Mouse (Mus musculus): ENCODE measurements around the gene Ippk. TPM values are rescaled to one million over a fixed set of nuclear protein-coding genes. Genes with fewer than 3 reads are reported as not detected.
A peak's percentile ranks its signal among the peaks of the same experiment; 100 is the strongest.

Gene Ippk
- polyA plus RNA-seq, 1 experiment from 2014 or later: 16.3 TPM

DNA sequence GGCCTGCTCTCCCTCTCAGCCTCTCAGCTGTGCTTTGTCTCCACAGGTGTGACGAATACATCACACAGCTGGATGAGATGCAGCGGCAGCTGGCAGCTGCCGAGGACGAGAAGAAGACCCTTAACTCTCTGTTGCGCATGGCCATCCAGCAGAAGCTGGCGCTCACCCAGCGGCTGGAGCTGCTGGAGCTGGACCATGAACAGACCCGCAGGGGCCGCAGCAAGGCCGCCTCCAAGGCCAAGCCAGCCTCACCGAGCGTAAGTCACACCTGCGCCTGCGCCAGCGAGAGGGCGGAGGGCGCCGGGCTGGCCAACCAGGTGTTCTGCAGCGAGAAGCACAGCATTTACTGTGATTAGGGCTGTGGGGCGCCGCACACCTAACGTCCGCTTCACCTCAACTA is 38.1 kb upstream of the Ippk start:
- ATAC-seq (ENCODE audit: insufficient number of reproducible peaks, insufficient read depth, low FRiP score, low read depth): no peak
- no peaks in the 10 kb centered on the region for H3K9me3 ChIP-seq (ENCODE audit: control insufficient read depth, low read depth, low read length)
- no peak overlapping the region for H3K4me2 ChIP-seq (replicated peaks; ENCODE audit: low read depth, low read length)
- no peaks in the 10 kb centered on the region for H3K4me1 ChIP-seq (ENCODE audit: control insufficient read depth, insufficient read depth, low read length)
- peaks cover 75% of the 10 kb centered on the region for H3K36me3 ChIP-seq (ENCODE audit: control insufficient read depth, insufficient read depth, low read length)
- no peaks in the 10 kb centered on the region for H3K27me3 ChIP-seq (ENCODE audit: control insufficient read depth, insufficient read depth, low read length)
- H3K4me3 ChIP-seq (ENCODE audit: low read depth, low read length): no peak overlapping the region
- 93% methylated on average over 23 of the region's 23 CpGs for WGBS
- no peak overlapping the region for H3K9ac ChIP-seq (replicated peaks; ENCODE audit: low read depth, low read length)
- no peak overlapping the region for H3K27ac ChIP-seq (ENCODE audit: low read length)

DNA sequence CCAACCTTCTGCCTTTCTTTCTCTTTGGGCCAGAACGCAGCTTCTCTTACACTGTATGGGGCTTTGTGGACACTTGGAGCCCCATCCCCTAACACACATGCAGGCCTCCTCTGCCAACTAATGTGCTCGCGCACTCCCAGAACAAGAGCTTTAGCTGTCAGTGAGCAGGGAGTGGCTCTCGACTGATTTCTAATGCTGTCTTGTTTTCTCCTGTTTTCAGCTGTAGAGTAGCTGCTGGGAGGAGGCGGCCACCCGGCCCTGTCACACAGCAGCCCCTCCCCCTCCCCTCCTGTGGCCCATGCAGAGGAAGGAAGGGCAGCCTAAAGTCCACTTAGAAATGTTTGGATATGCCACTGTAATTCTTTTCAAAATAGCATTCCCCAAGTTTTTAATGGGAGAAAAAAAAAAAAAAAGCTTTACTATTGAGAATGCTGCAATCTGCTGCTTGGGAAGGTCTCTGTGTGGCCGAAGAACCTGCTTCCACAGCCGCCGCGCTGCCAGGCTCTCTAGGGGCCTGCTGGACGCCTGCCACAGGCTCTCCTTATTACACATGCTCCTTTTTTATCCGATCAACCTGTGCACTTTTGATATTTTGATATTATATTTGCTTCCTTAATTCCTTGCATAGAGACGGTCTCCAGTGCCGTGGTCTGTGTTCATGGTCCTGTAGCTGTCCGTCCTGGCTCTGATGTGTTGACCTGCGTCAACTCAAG is 36.1 kb upstream of the Ippk start:
- Histone ChIP-seq H3K27ac (ENCODE audit: low read length) (no peak overlapping the region), H3K9ac (replicated peaks; ENCODE audit: low read depth, low read length) (no peak overlapping the region), H3K9me3 (ENCODE audit: control insufficient read depth, low read depth, low read length) (no peaks in the 10 kb centered on the region), H3K4me3 (ENCODE audit: low read depth, low read length) (no peak overlapping the region), H3K27me3 (ENCODE audit: control insufficient read depth, insufficient read depth, low read length) (no peaks in the 10 kb centered on the region), H3K36me3 (ENCODE audit: control insufficient read depth, insufficient read depth, low read length) (peaks cover 56% of the 10 kb centered on the region), H3K4me1 (ENCODE audit: control insufficient read depth, insufficient read depth, low read length) (no peaks in the 10 kb centered on the region), H3K4me2 (replicated peaks; ENCODE audit: low read depth, low read length) (no peak overlapping the region)
- ATAC-seq (ENCODE audit: insufficient number of reproducible peaks, insufficient read depth, low FRiP score, low read depth): no peak
- 67% methylated on average over 16 of the region's 16 CpGs for WGBS

DNA sequence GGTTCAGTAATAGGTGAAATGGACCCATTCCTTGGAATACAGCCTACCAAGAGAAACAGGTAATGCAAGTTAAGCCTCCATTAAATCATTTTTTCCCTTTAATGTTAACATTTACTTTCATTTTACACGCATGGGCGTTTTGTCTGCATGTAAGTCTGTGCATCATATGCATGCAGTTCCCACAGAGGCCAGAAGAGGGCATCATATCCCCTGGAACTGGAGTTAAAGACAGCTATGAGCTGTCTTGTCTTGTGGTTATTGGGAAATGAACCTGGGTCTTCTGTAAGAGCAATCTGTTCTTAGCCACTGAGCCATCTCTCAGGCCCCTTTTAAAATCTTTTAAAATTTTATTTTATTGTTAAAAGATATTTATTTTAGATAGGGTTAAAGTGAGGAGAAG is 29.7 kb upstream of the Ippk start:
- H3K36me3 ChIP-seq (ENCODE audit: control insufficient read depth, insufficient read depth, low read length): peaks cover 9% of the 10 kb centered on the region
- WGBS: 86% methylated on average over 2 of the region's 2 CpGs
- H3K27ac ChIP-seq (ENCODE audit: low read length): no peak overlapping the region
- ATAC-seq (ENCODE audit: insufficient number of reproducible peaks, insufficient read depth, low FRiP score, low read depth): no peak
- H3K4me3 ChIP-seq (ENCODE audit: low read depth, low read length): no peak overlapping the region
- no peaks in the 10 kb centered on the region for H3K27me3 ChIP-seq (ENCODE audit: control insufficient read depth, insufficient read depth, low read length)
- no peak overlapping the region for H3K4me2 ChIP-seq (replicated peaks; ENCODE audit: low read depth, low read length)
- no peaks in the 10 kb centered on the region for H3K9me3 ChIP-seq (ENCODE audit: control insufficient read depth, low read depth, low read length)
- no peaks in the 10 kb centered on the region for H3K4me1 ChIP-seq (ENCODE audit: control insufficient read depth, insufficient read depth, low read length)
- no peak overlapping the region for H3K9ac ChIP-seq (replicated peaks; ENCODE audit: low read depth, low read length)

DNA sequence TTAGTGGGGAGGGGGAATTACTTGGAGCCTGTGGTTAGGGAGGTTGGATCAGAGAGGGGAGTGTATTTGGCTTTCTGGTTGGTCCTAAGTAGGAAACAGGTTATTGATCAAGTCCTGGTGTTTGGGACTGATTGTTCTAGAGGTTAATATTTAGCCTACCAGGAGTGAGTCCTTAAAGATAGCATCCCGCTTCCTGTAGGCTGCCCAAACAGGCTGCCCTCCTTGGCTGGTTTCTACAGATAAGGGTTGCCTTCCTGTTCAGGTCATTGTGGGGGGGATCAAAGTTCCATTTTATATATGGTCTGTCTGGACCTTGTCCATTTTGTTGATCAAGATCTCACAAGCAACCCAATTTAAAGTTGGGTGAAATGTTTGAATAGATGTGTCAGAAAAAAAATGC is 27.5 kb upstream of the Ippk start:
- Histone ChIP-seq H3K4me1 (ENCODE audit: control insufficient read depth, insufficient read depth, low read length) (no peaks in the 10 kb centered on the region), H3K27ac (ENCODE audit: low read length) (peak overlapping the region; percentile 27; the same call in 1 of the 2 replicates), H3K4me2 (replicated peaks; ENCODE audit: low read depth, low read length) (no peak overlapping the region), H3K9me3 (ENCODE audit: control insufficient read depth, low read depth, low read length) (no peaks in the 10 kb centered on the region), H3K36me3 (ENCODE audit: control insufficient read depth, insufficient read depth, low read length) (no peaks in the 10 kb centered on the region; the same call in 1 of the 2 replicates), H3K9ac (replicated peaks; ENCODE audit: low read depth, low read length) (no peak overlapping the region), H3K27me3 (ENCODE audit: control insufficient read depth, insufficient read depth, low read length) (no peaks in the 10 kb centered on the region), H3K4me3 (ENCODE audit: low read depth, low read length) (no peak overlapping the region)
- WGBS: 63% methylated on average over 1 of the region's 1 CpGs
- ATAC-seq (ENCODE audit: insufficient number of reproducible peaks, insufficient read depth, low FRiP score, low read depth): no peak; the same call in 1 of the 2 replicates

DNA sequence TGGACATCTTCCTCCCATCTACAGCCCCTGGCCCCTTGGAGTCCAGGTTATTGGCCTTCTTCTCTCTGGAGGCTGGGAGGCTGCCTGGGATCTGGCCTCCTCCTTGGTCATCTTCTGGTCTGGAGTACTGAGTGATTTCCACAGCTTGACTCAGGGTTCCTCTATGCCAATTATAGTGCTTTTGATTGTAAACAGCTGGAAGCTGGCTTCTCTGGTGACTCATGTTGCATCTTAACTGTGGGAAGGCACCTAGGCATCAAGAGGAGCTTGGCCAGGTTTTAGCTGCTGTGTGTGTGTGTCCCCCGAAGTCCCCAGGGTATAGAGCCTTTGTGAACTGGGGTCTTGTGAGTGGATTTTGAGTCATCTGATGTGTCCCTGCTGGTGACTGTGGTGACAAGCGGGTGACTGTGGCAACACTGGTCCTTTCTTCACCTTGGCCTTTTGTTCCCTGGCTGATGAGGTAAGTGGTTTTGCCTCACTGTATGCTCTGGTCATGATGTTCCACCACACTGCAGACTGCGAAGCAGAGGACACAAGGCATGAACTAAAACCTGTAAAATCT is 26.1 kb upstream of the Ippk start:
- H3K9me3 ChIP-seq (ENCODE audit: control insufficient read depth, low read depth, low read length): no peaks in the 10 kb centered on the region
- H3K4me1 ChIP-seq (ENCODE audit: control insufficient read depth, insufficient read depth, low read length): no peaks in the 10 kb centered on the region
- WGBS: 83% methylated on average over 3 of the region's 3 CpGs
- H3K27ac ChIP-seq (ENCODE audit: low read length): no peak overlapping the region
- no peaks in the 10 kb centered on the region; the same call in 1 of the 2 replicates for H3K36me3 ChIP-seq (ENCODE audit: control insufficient read depth, insufficient read depth, low read length)
- H3K4me2 ChIP-seq (replicated peaks; ENCODE audit: low read depth, low read length): no peak overlapping the region
- H3K4me3 ChIP-seq (ENCODE audit: low read depth, low read length): no peak overlapping the region
- H3K27me3 ChIP-seq (ENCODE audit: control insufficient read depth, insufficient read depth, low read length): no peaks in the 10 kb centered on the region
- no peak for ATAC-seq (ENCODE audit: insufficient number of reproducible peaks, insufficient read depth, low FRiP score, low read depth)
- H3K9ac ChIP-seq (replicated peaks; ENCODE audit: low read depth, low read length): no peak overlapping the region

DNA sequence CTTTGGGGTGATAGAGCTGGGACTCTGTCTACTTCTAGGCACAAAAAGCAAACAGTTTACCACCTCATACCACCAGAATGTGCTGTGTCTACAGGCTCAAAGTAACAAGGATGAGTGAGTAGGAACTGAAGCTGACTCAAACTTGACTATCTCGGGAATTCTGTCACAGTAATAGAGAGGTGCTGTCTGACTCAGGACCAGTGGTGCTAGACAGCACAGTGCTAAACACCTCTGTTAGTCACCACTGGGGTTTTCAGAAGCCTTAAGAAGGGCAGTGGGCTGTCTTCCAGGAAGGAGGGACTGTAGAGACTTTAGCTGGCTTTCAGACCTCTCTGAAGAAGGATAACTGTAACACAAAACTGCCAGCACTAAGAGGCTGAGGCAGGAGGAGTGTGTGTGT is 24.3 kb upstream of the Ippk start:
- Histone ChIP-seq H3K9ac (replicated peaks; ENCODE audit: low read depth, low read length) (no peak overlapping the region), H3K36me3 (ENCODE audit: control insufficient read depth, insufficient read depth, low read length) (no peaks in the 10 kb centered on the region; the same call in 1 of the 2 replicates), H3K27ac (ENCODE audit: low read length) (no peak overlapping the region), H3K27me3 (ENCODE audit: control insufficient read depth, insufficient read depth, low read length) (no peaks in the 10 kb centered on the region), H3K9me3 (ENCODE audit: control insufficient read depth, low read depth, low read length) (no peaks in the 10 kb centered on the region), H3K4me3 (ENCODE audit: low read depth, low read length) (no peak overlapping the region), H3K4me1 (ENCODE audit: control insufficient read depth, insufficient read depth, low read length) (no peaks in the 10 kb centered on the region), H3K4me2 (replicated peaks; ENCODE audit: low read depth, low read length) (no peak overlapping the region)
- ATAC-seq (ENCODE audit: insufficient number of reproducible peaks, insufficient read depth, low FRiP score, low read depth): no peak
- 69% methylated on average over 1 of the region's 1 CpGs for WGBS

DNA sequence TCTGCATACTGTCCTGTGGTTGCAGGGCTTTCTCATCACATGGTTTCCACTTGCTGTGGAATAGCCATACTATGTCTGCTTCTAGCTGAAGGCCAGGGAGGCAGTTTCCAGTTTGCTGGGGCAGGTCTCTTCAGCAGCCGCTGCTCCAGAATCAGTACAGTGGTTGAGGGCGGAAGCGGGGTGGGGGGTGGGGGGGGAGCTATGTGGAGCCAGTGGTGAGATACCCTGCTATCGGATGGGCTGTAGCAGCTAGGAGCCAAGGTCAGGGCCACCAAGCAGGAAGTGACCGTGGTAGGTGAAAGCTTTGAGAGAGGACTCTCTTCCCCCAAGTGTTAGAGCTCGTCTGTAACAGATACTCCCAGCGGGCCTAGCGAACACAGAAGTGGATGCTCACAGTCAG is 22.9 kb upstream of the Ippk start:
- no peak overlapping the region for H3K27ac ChIP-seq (ENCODE audit: low read length)
- H3K4me3 ChIP-seq (ENCODE audit: low read depth, low read length): no peak overlapping the region
- no peak overlapping the region for H3K4me2 ChIP-seq (replicated peaks; ENCODE audit: low read depth, low read length)
- no peak for ATAC-seq (ENCODE audit: insufficient number of reproducible peaks, insufficient read depth, low FRiP score, low read depth)
- 73% methylated on average over 8 of the region's 8 CpGs for WGBS
- no peaks in the 10 kb centered on the region for H3K4me1 ChIP-seq (ENCODE audit: control insufficient read depth, insufficient read depth, low read length)
- H3K9me3 ChIP-seq (ENCODE audit: control insufficient read depth, low read depth, low read length): no peaks in the 10 kb centered on the region
- no peak overlapping the region for H3K9ac ChIP-seq (replicated peaks; ENCODE audit: low read depth, low read length)
- no peaks in the 10 kb centered on the region for H3K27me3 ChIP-seq (ENCODE audit: control insufficient read depth, insufficient read depth, low read length)
- no peaks in the 10 kb centered on the region; the same call in 1 of the 2 replicates for H3K36me3 ChIP-seq (ENCODE audit: control insufficient read depth, insufficient read depth, low read length)

DNA sequence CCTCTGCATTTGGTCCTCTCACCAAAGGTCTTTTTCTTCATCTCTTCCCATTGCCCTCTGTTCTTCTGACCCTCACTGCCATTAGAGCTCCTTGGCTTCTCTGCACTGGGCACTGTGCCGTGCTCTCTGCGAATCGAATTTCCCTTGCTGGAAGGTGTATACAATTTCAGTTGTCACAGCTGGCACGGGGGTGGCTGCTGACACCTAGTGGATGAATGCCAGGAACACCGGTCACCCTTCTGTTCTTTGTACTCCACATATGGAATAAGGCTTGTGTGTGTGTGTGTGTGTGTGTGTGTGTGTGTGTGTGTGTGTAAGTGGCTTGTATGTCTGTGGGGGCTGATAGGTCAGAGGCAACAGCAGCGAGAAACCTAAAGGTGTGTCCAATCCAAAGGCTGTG is 20.9 kb upstream of the Ippk start:
- no peak overlapping the region for H3K27ac ChIP-seq (ENCODE audit: low read length)
- H3K4me3 ChIP-seq (ENCODE audit: low read depth, low read length): no peak overlapping the region
- no peaks in the 10 kb centered on the region for H3K4me1 ChIP-seq (ENCODE audit: control insufficient read depth, insufficient read depth, low read length)
- H3K27me3 ChIP-seq (ENCODE audit: control insufficient read depth, insufficient read depth, low read length): no peaks in the 10 kb centered on the region
- no peak overlapping the region for H3K4me2 ChIP-seq (replicated peaks; ENCODE audit: low read depth, low read length)
- no peaks in the 10 kb centered on the region for H3K36me3 ChIP-seq (ENCODE audit: control insufficient read depth, insufficient read depth, low read length)
- WGBS: 45% methylated on average over 6 of the region's 6 CpGs
- H3K9me3 ChIP-seq (ENCODE audit: control insufficient read depth, low read depth, low read length): no peaks in the 10 kb centered on the region
- ATAC-seq (ENCODE audit: insufficient number of reproducible peaks, insufficient read depth, low FRiP score, low read depth): no peak
- H3K9ac ChIP-seq (replicated peaks; ENCODE audit: low read depth, low read length): no peak overlapping the region

DNA sequence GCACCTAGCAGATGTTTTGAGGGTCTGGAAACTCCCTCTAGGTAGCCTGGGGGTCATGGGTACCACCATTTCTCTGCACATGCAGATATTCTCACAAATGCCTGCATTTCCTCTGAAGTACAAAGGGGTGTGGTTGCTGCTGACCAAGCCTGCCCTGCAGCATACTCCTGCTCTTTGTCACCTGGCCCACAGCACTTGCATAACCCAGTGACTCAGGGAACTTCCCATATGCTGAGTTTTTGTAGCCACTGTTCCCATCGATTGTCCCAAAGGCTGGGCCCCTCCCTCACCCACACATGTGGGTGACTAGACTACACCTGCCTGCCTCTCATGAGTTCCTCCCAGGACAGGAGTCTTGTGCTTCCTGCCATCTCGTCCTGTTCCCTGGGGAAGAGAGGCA is 18.4 kb upstream of the Ippk start:
- ATAC-seq (ENCODE audit: insufficient number of reproducible peaks, insufficient read depth, low FRiP score, low read depth): peak; percentile 60; the same call in 1 of the 2 replicates
- 51% methylated on average over 2 of the region's 2 CpGs for WGBS
- H3K4me2 ChIP-seq (replicated peaks; ENCODE audit: low read depth, low read length): no peak overlapping the region
- no peaks in the 10 kb centered on the region for H3K27me3 ChIP-seq (ENCODE audit: control insufficient read depth, insufficient read depth, low read length)
- no peaks in the 10 kb centered on the region for H3K9me3 ChIP-seq (ENCODE audit: control insufficient read depth, low read depth, low read length)
- H3K36me3 ChIP-seq (ENCODE audit: control insufficient read depth, insufficient read depth, low read length): no peaks in the 10 kb centered on the region
- H3K27ac ChIP-seq (ENCODE audit: low read length): no peak overlapping the region
- no peak overlapping the region for H3K9ac ChIP-seq (replicated peaks; ENCODE audit: low read depth, low read length)
- H3K4me3 ChIP-seq (ENCODE audit: low read depth, low read length): no peak overlapping the region
- H3K4me1 ChIP-seq (ENCODE audit: control insufficient read depth, insufficient read depth, low read length): no peaks in the 10 kb centered on the region

Data from stomach, embryonic 14.5 days (tissue).